Mouse (Mus musculus) kidney, postnatal 0 days (tissue): ENCODE results near the gene Gba. TPM values are rescaled to one million over a fixed set of nuclear protein-coding genes. Genes with fewer than 3 reads are reported as not detected.
A peak's percentile ranks its signal among the peaks of the same experiment; 100 is the strongest.
"Not testable (repeated sequence)": the region's sequence is repeated elsewhere in the genome, so short reads cannot be mapped to it uniquely, and the experiment has no call there.

ENCODE experiments used
- ATAC-seq: fragments of 200-750 bp; cut with Nextera tagmentation; replicated peaks from 2 replicates; pipeline ENCODE4 v1.8.0; 2017; ENCODE audit warnings: low read depth, moderate number of reproducible peaks, moderate TSS enrichment, moderate library complexity; ENCODE audit not compliant: low FRiP score
- DNase-seq: peaks from one replicate; pipeline ENCODE4 v3.0.0-alpha.2; 2016; ENCODE audit warnings: low spot score
- H3K27ac ChIP-seq: fragments of 300-500 bp; sonication (generic); 2 replicates; pipeline ENCODE4 v1.5.1; 2014; ENCODE audit warnings: mild to moderate bottlenecking
- H3K27me3 ChIP-seq: fragments of 300-500 bp; sonication (generic); 2 replicates; pipeline ENCODE4 v1.6.1; 2014; ENCODE audit warnings: low read length, mixed read lengths; ENCODE audit not compliant: insufficient read depth
- H3K36me3 ChIP-seq: fragments of 300-500 bp; sonication (generic); 2 replicates; pipeline ENCODE4 v1.6.1; 2014; ENCODE audit warnings: low read length, mixed read lengths; ENCODE audit not compliant: insufficient read depth
- H3K4me1 ChIP-seq: fragments of 300-500 bp; sonication (generic); replicated peaks from 2 replicates; pipeline ENCODE4 v1.6.1; 2014; ENCODE audit warnings: antibody characterized with exemption, low read length, mixed read lengths; ENCODE audit not compliant: insufficient read depth
- H3K4me2 ChIP-seq: fragments of 300-500 bp; sonication (generic); 2 replicates; pipeline ENCODE4 v1.6.1; 2014; ENCODE audit warnings: mild to moderate bottlenecking, low read length, moderate library complexity, mixed read lengths
- H3K4me3 ChIP-seq: fragments of 300-500 bp; sonication (generic); replicated peaks from 2 replicates; pipeline ENCODE4 v1.5.1; 2014; ENCODE audit warnings: low read depth, low read length
- H3K9ac ChIP-seq: fragments of 300-500 bp; sonication (generic); 2 replicates; pipeline ENCODE4 v1.6.1; 2014; ENCODE audit warnings: low read depth, low read length
- H3K9me3 ChIP-seq: fragments of 300-500 bp; sonication (generic); replicated peaks from 2 replicates; pipeline ENCODE4 v1.6.1; 2016; ENCODE audit warnings: low read length, inconsistent platforms, mixed read lengths
- CTCF ChIP-seq: IDR thresholded peaks from 2 replicates; pipeline ENCODE4 v1.5.1; 2016; ENCODE audit warnings: antibody characterized with exemption, low read depth, mild to moderate bottlenecking, moderate library complexity
- WGBS: fragments of 180-500 bp; shearing (Covaris S2); extraction: QIAGEN DNeasy Blood & Tissue Kit; methylation state at CpG from one replicate; pipeline ENCODE4 v1.1.7; 2014; 5-methylcytosine and 5-hydroxymethylcytosine counted together
- polyA plus RNA-seq: library from polyadenylated mRNA; unstranded; fragments of >200 nt; fragmentation: Nextera tagmentation; extraction: Ambion mirVana; gene quantifications from 2 replicates; pipeline ENCODE4 v1.2.1, GENCODE M21; 2015

The Gba gene
- 53.6 and 56.0 TPM in 2 replicates for polyA plus RNA-seq

GRCm38 (mm10) chr3:89202253-89203141 lies at the start of gene Gba:
Gene Gba (plus strand): TSS chr3:89202928.
- peaks cover 19% of the 10 kb centered on the region for H3K36me3 ChIP-seq
- peak within 1 kb of the TSS; percentile 52 for H3K9ac ChIP-seq
- H3K4me1 ChIP-seq: 0 out of 2 replicates have a peak, but pooled peaks cover 4% of the 10 kb centered on the region
- H3K9me3 ChIP-seq: no peaks in the 10 kb centered on the region
- peak within 1 kb of the TSS; percentile 45 for H3K4me3 ChIP-seq
- TF ChIP-seq CTCF: no peak
- DNase-seq (peak; percentile 95), ATAC-seq (peak; percentile 87)
- no peak within 1 kb of the TSS for H3K27ac ChIP-seq
- 26% methylated on average over 13 of the region's 13 CpGs for WGBS
- H3K4me2 ChIP-seq: peak within 1 kb of the TSS; percentile 70
- no peaks in the 10 kb centered on the region for H3K27me3 ChIP-seq

DNA sequence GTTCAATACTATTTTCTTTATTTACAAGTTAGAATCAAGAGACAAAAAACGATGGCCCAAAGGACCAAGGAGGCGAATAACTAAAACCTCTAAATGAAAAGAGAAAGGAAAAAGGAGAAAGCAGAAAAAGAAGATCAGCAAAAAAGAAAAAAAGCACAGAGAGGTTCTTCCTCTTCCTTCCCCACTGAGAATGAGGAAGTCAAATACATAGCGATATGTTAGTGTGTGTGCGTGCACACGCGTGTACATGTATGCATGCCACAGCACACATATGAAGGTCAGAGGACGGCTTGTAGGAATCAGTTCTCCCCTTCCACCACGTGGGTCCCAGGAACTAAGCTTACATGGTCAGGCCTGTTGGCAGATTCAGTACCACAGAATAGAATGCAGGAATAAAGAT lies 45.8 kb upstream of the Gba start:
- WGBS: 88% methylated on average over 8 of the region's 8 CpGs
- no peak overlapping the region for H3K9ac ChIP-seq
- no peak overlapping the region for H3K4me3 ChIP-seq
- H3K4me2 ChIP-seq: no peak overlapping the region
- H3K36me3 ChIP-seq: no peaks in the 10 kb centered on the region
- no peak overlapping the region for H3K27ac ChIP-seq
- ATAC-seq (no peak), DNase-seq (no peak)
- TF ChIP-seq CTCF: no peak
- H3K9me3 ChIP-seq: no peaks in the 10 kb centered on the region
- no peaks in the 10 kb centered on the region for H3K27me3 ChIP-seq
- peaks cover 8% of the 10 kb centered on the region; the same call in 1 of the 2 replicates for H3K4me1 ChIP-seq

- no peak for ATAC-seq
- no peak overlapping the region for H3K4me2 ChIP-seq
- H3K4me1 ChIP-seq: peaks cover 8% of the 10 kb centered on the region; the same call in 1 of the 2 replicates
- no peak for DNase-seq
- no peaks in the 10 kb centered on the region for H3K9me3 ChIP-seq
- no peak for TF ChIP-seq CTCF
- 13% methylated on average over 7 of the region's 7 CpGs for WGBS
- H3K27me3 ChIP-seq: no peaks in the 10 kb centered on the region
- H3K27ac ChIP-seq: no peak overlapping the region
- H3K9ac ChIP-seq: no peak overlapping the region
- H3K36me3 ChIP-seq: no peaks in the 10 kb centered on the region
- H3K4me3 ChIP-seq: no peak overlapping the region
Measured at GRCm38 (mm10) chr3:89158651-89159050, 44.1 kb upstream of the Gba start.

GRCm38 (mm10) chr3:89159211-89159610 lies 43.5 kb upstream of the Gba start:
- H3K4me3 ChIP-seq: peak overlapping the region; percentile 53; the same call in 1 of the 2 replicates
- no peak overlapping the region for H3K27ac ChIP-seq
- 3% methylated on average over 13 of the region's 13 CpGs for WGBS
- no peaks in the 10 kb centered on the region for H3K27me3 ChIP-seq
- DNase-seq (peak; percentile 73), ATAC-seq (no peak)
- peaks cover 11% of the 10 kb centered on the region; the same call in 1 of the 2 replicates for H3K4me1 ChIP-seq
- H3K4me2 ChIP-seq: peak overlapping the region; percentile 99
- no peaks in the 10 kb centered on the region for H3K9me3 ChIP-seq
- H3K9ac ChIP-seq: no peak overlapping the region
- TF ChIP-seq CTCF: no peak
- H3K36me3 ChIP-seq: no peaks in the 10 kb centered on the region

DNA sequence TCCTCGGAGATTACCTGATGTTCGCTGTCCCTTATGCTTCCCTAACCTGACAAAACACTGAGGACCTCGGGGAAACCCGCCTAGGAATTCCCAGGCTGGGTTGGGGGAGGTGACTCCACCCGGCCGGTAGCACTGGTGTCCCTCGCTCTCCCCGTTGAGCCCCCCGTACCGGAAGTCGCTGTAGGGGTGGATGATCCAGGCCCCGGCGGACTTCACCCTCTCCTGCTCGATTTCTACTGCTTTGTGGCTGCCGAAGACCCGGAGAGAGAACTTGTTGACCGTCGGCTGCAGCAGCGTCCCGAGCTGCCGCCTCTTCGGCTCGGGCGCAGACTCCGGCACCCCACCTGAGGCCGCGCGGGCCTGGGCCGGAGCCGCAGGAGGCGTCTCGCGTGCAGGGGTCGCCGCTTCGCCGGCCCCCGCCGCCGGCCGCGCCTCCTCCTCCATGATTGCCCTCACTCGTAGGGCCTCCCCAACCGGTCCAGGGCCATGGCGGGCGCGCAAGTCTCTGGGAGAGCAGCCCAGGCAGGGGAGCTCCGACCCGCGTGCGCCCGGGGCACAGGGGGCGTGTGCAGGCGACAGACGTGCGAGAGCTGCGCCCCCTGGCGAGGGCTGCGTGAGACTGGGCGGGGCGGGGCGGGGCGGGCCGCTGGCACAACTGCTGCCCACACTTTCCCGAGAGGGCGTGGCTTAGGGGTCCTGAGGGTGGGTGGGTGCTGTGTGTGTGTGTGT lies 42.9 kb upstream of the Gba start, which contains the start of gene Hcn3:
Gene Hcn3, minus strand, starts transcription at position 581 of the 729 bp plus-strand sequence.
- WGBS: under 1% methylated on average over 65 of the region's 66 CpGs
- ATAC-seq (peak; percentile 70), DNase-seq (peak; percentile 76)
- H3K36me3 ChIP-seq: no peaks in the 10 kb centered on the region
- H3K4me3 ChIP-seq: peak within 1 kb of the TSS; percentile 53
- H3K9me3 ChIP-seq: no peaks in the 10 kb centered on the region
- peak; percentile 72 for TF ChIP-seq CTCF
- no peaks in the 10 kb centered on the region for H3K27me3 ChIP-seq
- H3K9ac ChIP-seq: peak within 1 kb of the TSS; percentile 50
- H3K4me2 ChIP-seq: peak within 1 kb of the TSS; percentile 99
- H3K4me1 ChIP-seq: peaks cover 11% of the 10 kb centered on the region; the same call in 1 of the 2 replicates
- no peak within 1 kb of the TSS for H3K27ac ChIP-seq

DNA sequence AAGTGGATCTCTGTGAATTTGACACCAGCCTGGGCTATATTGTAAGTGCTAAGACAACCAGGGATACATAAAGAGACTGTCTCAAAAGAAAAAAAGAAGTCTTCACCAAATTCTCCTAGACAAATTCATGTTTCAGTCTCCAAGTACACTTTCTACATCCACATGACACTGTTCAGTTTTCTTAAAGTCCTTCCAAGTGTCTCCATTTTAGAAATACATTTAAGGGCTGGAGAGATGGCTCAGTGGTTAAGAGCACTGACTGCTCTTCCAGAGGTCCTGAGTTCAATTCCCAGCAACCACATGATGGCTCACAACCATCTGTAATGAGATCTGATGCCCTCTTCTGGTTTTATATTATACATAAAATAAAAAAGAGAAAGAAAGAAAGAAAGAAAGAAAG lies 41.5 kb upstream of the Gba start:
- H3K4me1 ChIP-seq: peaks cover 20% of the 10 kb centered on the region
- not testable (repeated sequence) for H3K36me3 ChIP-seq, H3K4me2 ChIP-seq, H3K9ac ChIP-seq, H3K27ac ChIP-seq, H3K27me3 ChIP-seq, H3K4me3 ChIP-seq, H3K9me3 ChIP-seq, DNase-seq, ATAC-seq
